Mouse (Mus musculus) testis, adult 2 months (tissue): Measurements from ENCODE around the gene G430095P16Rik. TPM values are rescaled to one million over a fixed set of nuclear protein-coding genes. Genes with fewer than 3 reads are reported as not detected.

ENCODE experiments used
- H3K27ac ChIP-seq: fragments of 200-500 bp; 2 replicates; pipeline ENCODE4 v1.5.1; 2012; ENCODE audit warnings: low read depth, low read length; ENCODE audit not compliant: control insufficient read depth, insufficient read depth
- H3K27me3 ChIP-seq: fragments of 200-500 bp; 2 replicates; pipeline ENCODE4 v1.6.1; 2012; ENCODE audit warnings: mild to moderate bottlenecking, low read length, moderate library complexity; ENCODE audit not compliant: control insufficient read depth, insufficient read depth
- H3K36me3 ChIP-seq: fragments of 200-500 bp; 2 replicates; pipeline ENCODE4 v1.6.1; 2012; ENCODE audit warnings: mild to moderate bottlenecking, low read length; ENCODE audit not compliant: control insufficient read depth, insufficient read depth
- H3K4me1 ChIP-seq: fragments of 200-500 bp; 2 replicates; pipeline ENCODE4 v1.6.1; 2012; ENCODE audit warnings: low read length; ENCODE audit not compliant: control insufficient read depth, insufficient read depth
- H3K4me3 ChIP-seq: fragments of 200-500 bp; 2 replicates; pipeline ENCODE4 v1.5.1; 2012; ENCODE audit warnings: low read depth, mild to moderate bottlenecking, low read length, moderate library complexity, mixed read lengths; ENCODE audit not compliant: control insufficient read depth
- CTCF ChIP-seq: fragments of 200-500 bp; IDR thresholded peaks from 2 replicates; pipeline ENCODE4 v1.5.1; 2012; ENCODE audit warnings: low read depth, mild to moderate bottlenecking, inconsistent platforms, low read length, moderate library complexity; ENCODE audit not compliant: control insufficient read depth, insufficient read depth, insufficient replicate concordance
- POLR2A ChIP-seq: fragments of 200-500 bp; IDR thresholded peaks from 2 replicates; pipeline ENCODE4 v1.6.1; 2012; ENCODE audit warnings: low read depth, mild to moderate bottlenecking, inconsistent platforms, low read length, moderate library complexity; ENCODE audit not compliant: control insufficient read depth
- polyA plus RNA-seq: library from polyadenylated mRNA; depleted of rRNA; stranded (reverse); fragments of >200 nt; gene quantifications from 2 replicates; pipeline ENCODE4 v1.2.3, GENCODE M21; 2012

G430095P16Rik gene
- polyA plus RNA-seq, 1 experiment = 0.32 TPM

DNA sequence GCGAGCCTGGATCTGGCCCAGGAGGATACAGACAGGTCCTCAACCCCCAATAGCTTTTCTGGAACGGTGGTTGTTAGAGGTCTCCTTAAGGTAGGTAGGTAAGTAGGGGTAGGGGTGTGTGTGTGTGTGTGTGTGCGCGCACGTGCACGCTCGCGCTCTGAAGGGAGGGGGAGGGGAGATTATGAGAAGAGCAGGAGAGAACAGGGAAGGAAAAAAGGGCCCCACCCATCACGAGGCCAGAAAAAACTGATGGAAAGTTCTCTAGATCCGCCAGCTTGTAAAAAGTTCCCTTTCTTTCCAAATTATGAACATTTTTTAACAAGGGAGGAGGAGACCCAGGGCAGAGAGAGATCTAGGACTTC, 20.2 kb downstream of the G430095P16Rik start:
- peaks cover 19% of the 10 kb centered on the region for H3K4me1 ChIP-seq
- no peak for TF ChIP-seq POLR2A
- TF ChIP-seq CTCF = no peak
- no peaks in the 10 kb centered on the region for H3K27me3 ChIP-seq
- H3K4me3 ChIP-seq = no peak overlapping the region
- H3K36me3 ChIP-seq = no peaks in the 10 kb centered on the region
- no peak overlapping the region for H3K27ac ChIP-seq

DNA sequence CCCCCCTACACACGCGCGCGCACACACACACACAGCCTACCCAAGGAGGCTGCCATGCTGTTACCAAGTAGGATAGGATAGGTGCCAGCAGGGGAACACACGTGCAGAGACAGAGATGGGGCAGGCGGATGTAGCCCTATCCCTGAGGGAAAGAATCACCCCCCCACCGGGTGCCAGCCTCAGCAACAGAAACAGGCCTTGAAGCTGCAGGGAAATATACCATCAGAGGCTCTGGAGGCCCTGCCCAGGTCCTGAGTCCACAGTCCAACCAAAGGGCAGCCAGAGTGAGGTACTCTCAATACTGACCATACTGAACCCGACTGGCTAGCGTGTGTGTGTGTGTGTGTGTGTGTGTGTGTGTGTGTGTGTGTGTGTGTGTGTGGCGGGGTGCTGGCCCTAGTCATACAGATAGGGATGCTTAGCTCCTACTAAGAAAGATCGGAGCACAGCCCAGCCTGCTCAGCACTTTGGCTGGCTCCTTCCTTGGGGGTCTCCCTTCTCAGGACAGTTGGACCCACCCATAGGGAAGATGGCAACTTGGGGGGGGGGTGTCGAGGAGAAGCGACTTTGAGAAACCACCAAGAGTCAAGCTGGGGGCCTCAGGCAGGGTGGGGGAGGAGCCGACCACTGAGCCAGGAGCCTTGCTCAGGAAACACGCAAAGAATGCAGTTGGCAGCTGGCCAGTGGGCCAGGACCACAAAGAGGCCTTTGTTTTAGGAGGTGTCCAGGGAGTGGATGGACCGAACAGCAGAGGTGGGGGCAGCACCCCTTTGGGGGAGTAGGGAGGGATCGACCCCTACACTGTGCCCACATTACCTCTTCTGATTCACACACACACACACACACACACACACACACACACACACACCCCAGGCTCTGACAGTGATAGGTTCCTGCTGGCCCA, 21.0 kb downstream of the G430095P16Rik start:
- no peaks in the 10 kb centered on the region for H3K36me3 ChIP-seq
- no peaks in the 10 kb centered on the region for H3K27me3 ChIP-seq
- H3K27ac ChIP-seq = no peak overlapping the region
- H3K4me3 ChIP-seq = no peak overlapping the region
- H3K4me1 ChIP-seq = peaks cover 17% of the 10 kb centered on the region
- TF ChIP-seq POLR2A = no peak

DNA sequence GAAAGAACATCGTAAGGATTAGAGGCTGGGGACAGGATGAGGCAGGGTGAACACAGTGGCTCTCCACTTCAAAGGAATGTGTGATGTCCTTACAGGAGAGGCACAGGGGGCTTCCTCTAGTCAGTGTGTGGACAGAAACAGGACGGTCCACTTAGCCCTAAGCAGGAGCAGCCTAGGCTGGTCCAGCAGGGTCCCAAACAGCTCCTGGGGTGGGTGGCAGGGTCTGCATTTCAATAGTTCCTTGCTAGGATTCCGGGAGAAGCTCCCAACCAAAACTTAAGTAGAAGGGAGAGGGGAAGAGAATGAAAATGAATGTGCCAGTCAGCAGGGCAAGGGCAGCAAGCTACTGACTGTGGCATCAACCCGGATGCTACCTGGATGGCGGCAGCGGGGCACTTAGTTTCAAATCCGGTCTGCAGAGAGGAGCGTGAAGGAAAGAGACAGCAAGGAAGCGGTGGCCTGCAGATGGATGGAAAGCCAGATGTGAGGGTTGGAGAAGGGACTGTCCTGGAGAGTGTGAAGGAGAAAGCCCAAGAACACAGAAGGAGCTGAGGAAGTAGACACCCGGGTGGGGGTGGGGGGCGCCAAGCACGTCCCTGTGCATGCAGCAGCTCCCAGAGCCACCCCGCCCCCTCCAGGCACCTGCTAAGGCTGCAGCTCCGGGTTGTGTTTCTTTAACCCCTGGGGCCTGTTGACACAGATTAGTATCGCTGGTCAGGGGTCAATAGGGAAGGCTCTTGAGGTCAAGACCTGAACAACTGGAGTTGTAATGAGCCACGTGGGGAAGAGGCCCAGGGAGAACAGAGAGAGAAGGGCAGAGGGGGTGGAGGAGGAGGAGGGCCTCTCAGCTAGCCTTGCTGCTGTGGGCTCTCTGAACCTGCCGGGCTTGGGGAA, 22.5 kb downstream of the G430095P16Rik start:
- Histone ChIP-seq H3K36me3 (no peaks in the 10 kb centered on the region), H3K27ac (no peak overlapping the region), H3K4me1 (peaks cover 17% of the 10 kb centered on the region), H3K27me3 (no peaks in the 10 kb centered on the region), H3K4me3 (no peak overlapping the region)
- TF ChIP-seq CTCF = no peak
- no peak for TF ChIP-seq POLR2A

DNA sequence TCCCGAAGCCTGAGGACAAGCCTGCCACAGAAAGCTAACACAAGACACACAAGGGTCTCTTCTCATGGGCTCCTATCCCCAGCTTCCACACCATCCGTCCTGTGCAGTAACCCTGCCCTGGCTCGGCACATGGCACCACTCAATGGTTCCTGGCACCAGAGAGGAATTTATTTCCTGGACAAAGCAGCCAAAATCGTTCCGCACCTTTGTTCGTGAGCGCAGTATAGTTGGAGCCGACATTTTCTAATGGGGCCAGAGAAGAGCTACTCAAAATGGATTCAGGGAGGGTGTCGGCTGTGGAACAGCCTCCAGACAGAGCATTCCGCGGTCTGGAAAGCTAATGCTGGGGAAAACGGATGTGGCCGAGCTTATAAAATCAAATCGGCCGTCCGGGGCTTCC, 26.7 kb downstream of the G430095P16Rik start:
- no peaks in the 10 kb centered on the region for H3K36me3 ChIP-seq
- no peak overlapping the region for H3K27ac ChIP-seq
- no peaks in the 10 kb centered on the region for H3K27me3 ChIP-seq
- TF ChIP-seq POLR2A (no peak), CTCF (no peak)
- H3K4me3 ChIP-seq = no peak overlapping the region
- H3K4me1 ChIP-seq = no peaks in the 10 kb centered on the region

DNA sequence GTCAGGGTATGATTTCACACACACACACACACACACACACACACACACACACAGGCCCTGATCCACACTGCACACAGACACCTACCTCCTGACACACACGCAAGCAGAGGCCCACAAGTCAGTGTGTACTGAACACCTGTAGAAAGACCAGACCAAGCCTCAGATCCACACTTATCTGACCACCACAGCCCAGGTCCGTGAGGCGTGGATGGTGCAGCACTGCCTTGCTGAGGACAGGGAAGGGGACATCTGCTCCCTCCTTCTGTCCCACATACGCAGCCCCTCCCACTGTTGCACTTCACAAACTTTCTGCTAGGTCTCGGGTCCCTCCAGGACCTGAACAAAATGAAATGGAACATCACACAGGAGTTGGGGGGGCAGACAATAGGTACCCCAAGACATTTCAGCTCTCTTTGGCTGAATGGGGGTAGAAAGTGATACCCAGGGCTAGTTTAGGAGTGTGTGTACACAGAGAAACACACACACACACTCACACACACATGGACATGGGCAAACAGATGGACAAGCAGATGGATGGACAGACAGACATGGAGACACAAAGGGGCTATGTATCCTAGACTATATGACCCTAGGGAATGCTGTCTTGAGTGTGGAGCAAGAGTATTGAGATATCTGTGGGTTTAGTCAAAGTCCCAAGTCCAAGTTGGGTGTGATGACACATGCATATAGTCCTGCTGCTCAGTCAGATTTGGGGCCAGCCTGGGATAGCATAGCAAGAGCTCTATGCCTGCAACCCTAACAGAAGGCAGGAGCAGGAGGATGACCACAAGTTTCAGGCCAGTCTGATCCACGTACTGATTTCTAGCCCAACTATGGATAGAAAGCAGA, 30.2 kb downstream of the G430095P16Rik start:
- Histone ChIP-seq H3K27ac (no peak overlapping the region), H3K4me1 (no peaks in the 10 kb centered on the region), H3K27me3 (no peaks in the 10 kb centered on the region), H3K4me3 (no peak overlapping the region), H3K36me3 (no peaks in the 10 kb centered on the region)
- TF ChIP-seq POLR2A = no peak
- no peak for TF ChIP-seq CTCF

DNA sequence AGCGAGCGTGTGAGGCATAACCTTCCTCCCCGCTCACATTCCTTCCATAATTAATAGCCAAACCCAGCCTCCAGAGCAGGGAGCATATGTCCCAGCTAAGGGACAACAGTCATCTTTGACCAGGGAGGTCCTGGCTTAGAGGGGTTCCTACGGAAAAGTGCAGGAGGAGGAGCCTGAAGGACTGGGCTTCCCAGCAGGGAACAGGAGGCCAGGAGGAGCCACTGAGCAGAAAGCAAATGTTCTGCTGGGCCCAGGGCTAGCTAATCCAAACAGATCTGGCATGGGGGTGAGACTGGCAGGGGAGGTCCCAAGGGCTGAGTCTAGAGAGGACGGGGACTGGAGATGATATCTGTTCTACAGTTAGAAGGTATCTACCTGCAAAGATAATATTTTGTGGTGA, 34.7 kb downstream of the G430095P16Rik start:
- Histone ChIP-seq H3K36me3 (no peaks in the 10 kb centered on the region), H3K27ac (no peak overlapping the region; the same call in 1 of the 2 replicates), H3K4me1 (no peaks in the 10 kb centered on the region), H3K4me3 (no peak overlapping the region), H3K27me3 (no peaks in the 10 kb centered on the region)
- TF ChIP-seq POLR2A (no peak), CTCF (no peak)

DNA sequence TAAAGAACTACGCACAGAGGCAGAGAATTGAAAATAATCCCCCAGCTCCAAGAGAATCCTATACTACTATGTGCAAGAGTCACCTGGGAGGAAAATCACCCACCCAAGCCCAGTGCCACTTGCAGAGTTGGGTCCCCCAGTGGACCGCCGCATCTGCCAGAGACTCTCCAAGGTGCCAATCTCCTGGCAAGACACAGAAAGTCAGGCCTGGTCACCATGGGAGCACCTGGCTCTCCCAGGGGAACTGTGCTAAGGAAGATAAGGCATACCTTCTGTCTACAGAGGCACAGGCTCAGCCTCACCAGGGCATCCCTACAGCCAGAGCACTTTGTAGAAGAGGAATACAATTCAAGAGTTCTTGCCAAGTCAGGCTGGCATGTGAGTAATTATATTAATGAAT, 35.5 kb downstream of the G430095P16Rik start:
- no peaks in the 10 kb centered on the region for H3K36me3 ChIP-seq
- no peak overlapping the region for H3K27ac ChIP-seq
- H3K27me3 ChIP-seq = no peaks in the 10 kb centered on the region
- no peaks in the 10 kb centered on the region for H3K4me1 ChIP-seq
- TF ChIP-seq POLR2A (no peak), CTCF (no peak)
- no peak overlapping the region for H3K4me3 ChIP-seq
